Mouse (Mus musculus): ENCODE measurements around the gene Ten1. TPM values are rescaled to one million over a fixed set of nuclear protein-coding genes. Genes with fewer than 3 reads are reported as not detected.

The Ten1 gene
- polyA plus RNA-seq, 1 experiment from 2014 or later, result 77.0 TPM

DNA sequence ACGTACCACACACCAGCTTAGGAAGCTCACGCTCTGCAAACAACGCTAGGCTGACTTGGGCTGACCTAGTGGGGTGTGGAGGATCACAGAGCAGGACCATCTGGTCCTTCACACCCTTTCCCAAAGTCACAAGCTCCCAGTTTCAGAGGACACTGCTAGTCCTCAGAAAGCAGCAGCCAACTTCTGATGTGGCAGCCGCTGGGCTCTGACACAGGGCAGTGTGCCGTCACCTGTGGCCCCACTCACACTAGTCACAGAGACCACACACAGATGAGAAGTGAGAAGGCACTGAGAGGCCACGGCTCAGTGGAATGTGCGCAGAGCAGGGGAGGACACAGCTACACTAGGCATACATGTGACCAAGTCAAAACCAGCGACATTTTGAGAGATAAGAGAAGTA is 52.2 kb downstream of the Ten1 start:
- Histone ChIP-seq H3K9me3 (ENCODE audit: control insufficient read depth, low read length) (no peaks in the 10 kb centered on the region), H3K9ac (replicated peaks; ENCODE audit: low read length) (no peak overlapping the region), H3K27me3 (ENCODE audit: control insufficient read depth, insufficient read depth, low read length) (no peaks in the 10 kb centered on the region), H3K27ac (replicated peaks; ENCODE audit: low read depth, low read length) (no peak overlapping the region), H3K4me2 (ENCODE audit: low read length) (no peak overlapping the region), H3K36me3 (ENCODE audit: control insufficient read depth, insufficient read depth, low read length) (peaks cover 98% of the 10 kb centered on the region), H3K4me3 (replicated peaks; ENCODE audit: low read depth, low read length) (no peak overlapping the region), H3K4me1 (ENCODE audit: control insufficient read depth, insufficient read depth, low read length) (no peaks in the 10 kb centered on the region)
- no peak for ATAC-seq (ENCODE audit: low FRiP score, low TSS enrichment)
- no peak for DNase-seq
- 96% methylated on average over 8 of the region's 8 CpGs for WGBS

DNA sequence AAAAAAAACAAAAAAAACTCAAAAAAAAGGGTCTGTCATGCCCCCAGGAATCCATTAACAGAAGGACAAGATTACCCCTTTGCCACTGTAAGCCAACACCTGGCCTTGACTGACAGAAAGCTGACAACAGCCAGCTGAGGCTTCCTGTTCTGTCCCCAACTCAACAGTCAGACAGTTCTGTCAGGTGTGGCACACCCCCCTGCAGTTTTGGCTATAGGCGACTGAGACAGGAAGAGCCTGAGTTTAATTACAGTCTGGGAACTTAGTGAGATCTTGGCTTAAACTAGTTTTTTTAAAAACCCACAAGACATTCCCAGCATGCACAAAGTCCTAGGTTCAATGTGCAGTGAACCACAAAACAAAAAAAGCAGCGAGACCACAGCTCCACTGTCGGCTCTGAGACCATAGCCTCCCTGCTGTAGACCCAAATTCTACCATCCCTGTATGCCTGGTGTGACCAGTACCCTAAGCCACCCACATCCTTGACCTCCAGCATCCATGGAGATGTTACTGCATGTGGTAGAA is 54.5 kb downstream of the Ten1 start:
- Histone ChIP-seq H3K4me1 (ENCODE audit: control insufficient read depth, insufficient read depth, low read length) (no peaks in the 10 kb centered on the region), H3K36me3 (ENCODE audit: control insufficient read depth, insufficient read depth, low read length) (peaks cover 88% of the 10 kb centered on the region), H3K4me2 (ENCODE audit: low read length) (no peak overlapping the region), H3K27me3 (ENCODE audit: control insufficient read depth, insufficient read depth, low read length) (no peaks in the 10 kb centered on the region), H3K9ac (replicated peaks; ENCODE audit: low read length) (no peak overlapping the region), H3K9me3 (ENCODE audit: control insufficient read depth, low read length) (no peaks in the 10 kb centered on the region), H3K4me3 (replicated peaks; ENCODE audit: low read depth, low read length) (no peak overlapping the region), H3K27ac (replicated peaks; ENCODE audit: low read depth, low read length) (no peak overlapping the region)
- 91% methylated on average over 3 of the region's 3 CpGs for WGBS
- ATAC-seq (ENCODE audit: low FRiP score, low TSS enrichment) (no peak), DNase-seq (no peak)

DNA sequence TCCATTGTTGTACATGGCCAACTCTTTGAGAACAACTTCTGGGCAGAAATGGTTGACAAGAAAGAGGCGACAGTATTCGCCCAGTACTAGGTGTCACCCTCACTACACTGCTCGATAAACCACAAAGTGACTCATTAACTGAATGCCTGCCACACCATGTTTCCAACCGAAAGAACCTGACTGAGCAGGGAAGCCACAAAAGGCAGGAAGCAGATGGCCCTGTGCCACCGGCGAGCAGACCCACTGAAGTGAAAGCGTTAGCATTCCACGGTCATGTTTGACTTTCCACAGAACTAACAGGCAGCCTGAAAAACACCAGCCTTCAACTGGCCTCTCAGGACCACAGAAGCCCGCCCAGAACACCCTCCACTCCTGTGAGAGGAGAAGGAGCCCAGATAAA is 56.0 kb downstream of the Ten1 start:
- WGBS, result 90% methylated on average over 9 of the region's 9 CpGs
- Histone ChIP-seq H3K36me3 (ENCODE audit: control insufficient read depth, insufficient read depth, low read length) (peaks cover 87% of the 10 kb centered on the region), H3K4me3 (replicated peaks; ENCODE audit: low read depth, low read length) (no peak overlapping the region), H3K27me3 (ENCODE audit: control insufficient read depth, insufficient read depth, low read length) (no peaks in the 10 kb centered on the region), H3K4me1 (ENCODE audit: control insufficient read depth, insufficient read depth, low read length) (no peaks in the 10 kb centered on the region), H3K27ac (replicated peaks; ENCODE audit: low read depth, low read length) (no peak overlapping the region), H3K9ac (replicated peaks; ENCODE audit: low read length) (no peak overlapping the region), H3K9me3 (ENCODE audit: control insufficient read depth, low read length) (no peaks in the 10 kb centered on the region), H3K4me2 (ENCODE audit: low read length) (no peak overlapping the region)
- no peak for ATAC-seq (ENCODE audit: low FRiP score, low TSS enrichment)
- DNase-seq, result no peak

DNA sequence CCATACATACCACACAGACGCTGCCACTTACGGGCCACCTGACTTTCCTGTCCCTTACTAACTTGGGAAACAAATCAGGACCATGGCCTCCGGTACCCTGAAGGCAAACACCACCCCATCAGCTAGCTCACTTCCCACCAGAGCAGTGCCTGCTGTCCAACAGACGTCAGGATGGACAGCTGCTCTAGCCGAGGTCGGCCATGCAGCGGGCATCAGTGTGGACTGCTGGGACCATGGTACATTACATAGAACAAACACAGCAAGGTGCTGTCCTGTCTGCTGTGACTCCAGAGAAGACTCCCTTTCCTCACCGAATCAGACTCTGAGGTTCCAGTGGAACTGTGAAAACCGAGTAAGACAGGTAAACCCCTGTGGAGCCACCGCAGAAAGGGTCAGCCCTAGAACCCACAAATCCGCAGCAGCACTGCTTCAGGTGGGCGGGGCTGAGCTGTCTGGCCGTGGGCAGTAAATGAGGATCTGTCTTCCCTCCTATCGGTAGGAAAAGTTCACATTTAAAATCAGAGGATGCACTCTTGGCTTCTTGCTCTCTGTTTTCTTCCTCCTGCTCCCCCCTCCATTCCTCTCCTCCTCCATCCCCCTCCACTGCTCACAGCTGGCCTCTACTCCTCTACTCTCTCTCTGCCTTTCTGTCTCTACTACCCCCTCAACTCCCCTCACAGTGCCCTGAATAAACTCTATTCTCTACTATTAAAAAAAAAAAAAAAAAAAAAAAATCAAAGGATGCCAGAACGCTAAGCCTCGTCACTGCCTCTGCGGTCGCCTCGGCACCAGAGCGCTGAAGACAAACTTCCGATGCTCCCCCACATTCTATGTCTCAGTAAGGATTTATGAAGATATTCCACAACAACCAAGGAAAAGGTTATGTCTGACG is 56.7 kb downstream of the Ten1 start:
- WGBS, result 87% methylated on average over 22 of the region's 22 CpGs
- Histone ChIP-seq H3K4me2 (ENCODE audit: low read length) (no peak overlapping the region), H3K4me1 (ENCODE audit: control insufficient read depth, insufficient read depth, low read length) (no peaks in the 10 kb centered on the region), H3K27me3 (ENCODE audit: control insufficient read depth, insufficient read depth, low read length) (no peaks in the 10 kb centered on the region), H3K4me3 (replicated peaks; ENCODE audit: low read depth, low read length) (no peak overlapping the region), H3K9ac (replicated peaks; ENCODE audit: low read length) (no peak overlapping the region), H3K36me3 (ENCODE audit: control insufficient read depth, insufficient read depth, low read length) (peaks cover 87% of the 10 kb centered on the region), H3K27ac (replicated peaks; ENCODE audit: low read depth, low read length) (no peak overlapping the region), H3K9me3 (ENCODE audit: control insufficient read depth, low read length) (no peaks in the 10 kb centered on the region)
- no peak for ATAC-seq (ENCODE audit: low FRiP score, low TSS enrichment)
- DNase-seq, result no peak

DNA sequence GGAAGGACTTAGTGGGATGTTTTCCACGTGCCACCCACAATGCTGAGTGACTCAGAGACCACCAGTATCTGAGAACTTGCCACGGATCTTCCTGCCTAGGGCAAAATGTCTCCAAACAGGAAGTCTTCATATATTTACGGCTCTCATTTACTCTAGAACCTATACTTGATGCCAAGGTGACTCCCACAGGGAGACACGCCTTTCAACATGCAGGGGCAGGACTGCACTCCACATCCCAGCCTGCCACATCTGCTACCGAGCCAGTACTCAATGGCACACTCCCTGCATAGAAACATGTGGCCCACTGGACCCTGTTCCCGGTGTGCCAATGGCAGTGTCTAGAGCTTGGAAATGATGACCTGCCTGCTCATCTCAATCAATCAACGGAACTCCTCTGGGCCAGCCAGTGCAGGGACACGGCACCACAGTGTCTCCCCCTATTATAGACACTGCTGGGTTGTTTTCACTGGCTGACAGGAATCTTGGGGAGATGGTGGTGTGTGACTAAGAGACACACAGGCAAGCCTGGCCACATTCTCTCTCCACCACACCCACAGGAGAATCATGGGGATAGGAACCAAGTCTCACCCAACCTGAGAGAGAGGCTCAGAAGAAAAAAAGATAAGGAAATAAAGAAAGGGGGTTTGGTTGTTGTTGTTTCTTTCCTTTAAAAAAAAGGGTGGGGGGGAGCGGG is 57.5 kb downstream of the Ten1 start:
- no peak for ATAC-seq (ENCODE audit: low FRiP score, low TSS enrichment)
- no peak for DNase-seq
- Histone ChIP-seq H3K9me3 (ENCODE audit: control insufficient read depth, low read length) (no peaks in the 10 kb centered on the region), H3K4me1 (ENCODE audit: control insufficient read depth, insufficient read depth, low read length) (no peaks in the 10 kb centered on the region), H3K4me3 (replicated peaks; ENCODE audit: low read depth, low read length) (no peak overlapping the region), H3K27ac (replicated peaks; ENCODE audit: low read depth, low read length) (no peak overlapping the region), H3K27me3 (ENCODE audit: control insufficient read depth, insufficient read depth, low read length) (no peaks in the 10 kb centered on the region), H3K36me3 (ENCODE audit: control insufficient read depth, insufficient read depth, low read length) (peaks cover 87% of the 10 kb centered on the region), H3K4me2 (ENCODE audit: low read length) (no peak overlapping the region), H3K9ac (replicated peaks; ENCODE audit: low read length) (no peak overlapping the region)
- 94% methylated on average over 9 of the region's 9 CpGs for WGBS

DNA sequence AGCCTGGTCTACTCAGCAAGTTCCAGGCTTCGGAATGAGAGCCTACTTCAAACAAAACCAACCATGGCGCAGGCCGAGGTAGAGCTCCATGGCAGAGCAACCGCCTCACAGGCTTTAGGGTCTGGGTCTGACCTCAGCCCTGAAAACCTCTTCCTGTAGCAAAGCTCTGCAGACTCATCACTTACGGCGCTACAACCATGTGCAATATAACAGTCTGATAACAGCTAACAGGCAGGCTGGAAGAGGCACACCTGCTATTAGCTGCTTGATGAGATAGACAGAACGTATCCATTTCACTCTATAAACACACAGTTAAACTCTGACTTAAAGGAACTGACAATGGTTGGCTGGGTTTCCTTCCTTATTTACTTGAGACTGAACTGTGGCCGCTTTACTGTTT is 60.8 kb downstream of the Ten1 start:
- no peak for ATAC-seq (ENCODE audit: low FRiP score, low TSS enrichment)
- H3K4me3 ChIP-seq (replicated peaks; ENCODE audit: low read depth, low read length), result no peak overlapping the region
- 96% methylated on average over 8 of the region's 8 CpGs for WGBS
- no peaks in the 10 kb centered on the region for H3K4me1 ChIP-seq (ENCODE audit: control insufficient read depth, insufficient read depth, low read length)
- DNase-seq, result no peak
- H3K9ac ChIP-seq (replicated peaks; ENCODE audit: low read length), result no peak overlapping the region
- H3K4me2 ChIP-seq (ENCODE audit: low read length), result no peak overlapping the region
- no peaks in the 10 kb centered on the region for H3K9me3 ChIP-seq (ENCODE audit: control insufficient read depth, low read length)
- H3K27ac ChIP-seq (replicated peaks; ENCODE audit: low read depth, low read length), result no peak overlapping the region
- peaks cover 87% of the 10 kb centered on the region for H3K36me3 ChIP-seq (ENCODE audit: control insufficient read depth, insufficient read depth, low read length)
- no peaks in the 10 kb centered on the region for H3K27me3 ChIP-seq (ENCODE audit: control insufficient read depth, insufficient read depth, low read length)

DNA sequence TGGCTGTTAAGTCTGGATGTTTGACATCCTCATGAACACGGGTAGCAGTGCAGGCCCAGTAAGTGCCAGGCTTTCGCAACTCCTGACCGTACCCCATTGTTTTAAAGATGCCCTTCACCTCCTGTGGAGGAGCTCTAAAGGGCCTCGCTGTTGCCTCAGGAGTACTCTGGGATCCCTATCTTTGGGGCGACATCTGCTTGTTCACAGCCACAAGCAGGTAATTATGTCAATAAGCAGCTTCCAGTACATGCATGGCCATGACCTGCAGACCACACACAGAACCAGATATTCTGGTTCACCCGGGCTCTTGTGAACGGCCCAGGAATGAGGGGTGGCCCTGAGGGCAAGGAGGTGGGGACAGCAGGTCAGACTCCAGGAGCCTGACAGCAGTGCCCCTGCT is 61.6 kb downstream of the Ten1 start:
- DNase-seq (no peak), ATAC-seq (ENCODE audit: low FRiP score, low TSS enrichment) (no peak)
- H3K9me3 ChIP-seq (ENCODE audit: control insufficient read depth, low read length), result no peaks in the 10 kb centered on the region
- H3K4me2 ChIP-seq (ENCODE audit: low read length), result no peak overlapping the region
- no peaks in the 10 kb centered on the region for H3K27me3 ChIP-seq (ENCODE audit: control insufficient read depth, insufficient read depth, low read length)
- H3K27ac ChIP-seq (replicated peaks; ENCODE audit: low read depth, low read length), result no peak overlapping the region
- H3K36me3 ChIP-seq (ENCODE audit: control insufficient read depth, insufficient read depth, low read length), result peaks cover 86% of the 10 kb centered on the region
- H3K4me1 ChIP-seq (ENCODE audit: control insufficient read depth, insufficient read depth, low read length), result no peaks in the 10 kb centered on the region
- H3K9ac ChIP-seq (replicated peaks; ENCODE audit: low read length), result no peak overlapping the region
- WGBS, result 93% methylated on average over 7 of the region's 7 CpGs
- H3K4me3 ChIP-seq (replicated peaks; ENCODE audit: low read depth, low read length), result no peak overlapping the region
